Mouse (Mus musculus) brain, embryonic 14.5 days (tissue): ENCODE results near the gene Nav1.

Source experiments
- CTCF ChIP-seq: fragments of 200-500 bp; IDR thresholded peaks from 2 replicates; pipeline ENCODE4 v1.5.1; 2012; ENCODE audit warnings: inconsistent platforms, mild to moderate bottlenecking, moderate library complexity, borderline replicate concordance; ENCODE audit not compliant: insufficient read depth, insufficient read length; ENCODE audit errors: extremely low read depth
- POLR2A ChIP-seq: fragments of 200-500 bp; IDR thresholded peaks from 2 replicates; pipeline ENCODE4 v1.6.1; 2012; ENCODE audit warnings: mild to moderate bottlenecking, inconsistent platforms, borderline replicate concordance; ENCODE audit not compliant: poor library complexity, insufficient read depth, insufficient read length, severe bottlenecking; ENCODE audit errors: extremely low read depth

- TF ChIP-seq CTCF (no peak), POLR2A (no peak)
These were observed 93.6 kb downstream of the Nav1 start for GRCm38 (mm10) chr1:135513464-135513863.
